Mouse (Mus musculus): ENCODE results near the gene Magt1.
A peak's percentile ranks its signal among the peaks of the same experiment; 100 is the strongest.
"Not testable (repeated sequence)": the region's sequence is repeated elsewhere in the genome, so short reads cannot be mapped to it uniquely, and the experiment has no call there.

Magt1 gene

GRCm38 (mm10) chrX:105946357-105946756 lies 65.3 kb downstream of the Magt1 start:
- no peak for DNase-seq (ENCODE audit: low spot score)

GRCm38 (mm10) chrX:105939245-105939644 lies 72.5 kb downstream of the Magt1 start:
- DNase-seq (ENCODE audit: low spot score), result no peak

DNA sequence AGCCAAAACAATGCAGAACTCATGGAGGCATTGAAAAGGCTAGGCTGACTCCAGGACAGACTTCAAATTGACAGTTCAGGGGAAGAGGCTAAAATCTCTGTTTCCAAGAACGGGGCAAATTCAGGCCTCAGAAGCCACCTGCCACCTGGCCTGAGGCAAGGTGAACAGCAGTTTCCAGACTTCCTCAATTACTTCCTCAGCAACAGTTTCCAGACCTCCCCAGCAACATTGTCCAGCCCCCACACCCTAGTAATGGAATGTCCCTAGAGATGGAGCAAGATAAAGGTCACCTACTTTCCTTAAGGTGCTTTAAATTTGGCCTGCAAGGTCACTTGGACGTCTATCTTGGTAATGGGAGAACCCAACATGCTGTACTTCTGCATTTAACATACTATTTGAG lies 74.0 kb downstream of the Magt1 start:
- DNase-seq (ENCODE audit: low spot score), result no peak

DNA sequence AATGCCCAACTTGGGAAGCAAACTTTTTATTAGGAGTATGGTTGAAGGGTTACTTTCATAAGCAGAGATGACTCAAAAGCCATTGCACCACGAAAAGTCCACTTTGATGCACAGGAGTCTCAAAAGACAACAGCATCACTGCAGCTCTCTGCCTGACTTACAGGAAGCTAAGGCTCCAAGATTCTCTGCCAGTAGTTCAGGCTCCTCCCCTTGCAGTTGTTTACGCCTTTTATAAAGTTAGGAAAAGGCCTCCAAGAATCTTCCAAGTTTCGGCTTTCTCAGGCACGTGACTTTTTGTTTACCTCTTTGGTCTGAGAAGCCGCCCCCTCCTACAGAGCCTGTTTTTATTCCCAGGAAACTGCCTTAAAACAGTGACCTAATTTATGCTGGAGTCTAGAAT lies 77.4 kb downstream of the Magt1 start:
- no peak for DNase-seq (ENCODE audit: low spot score)

- DNase-seq (ENCODE audit: low spot score), result no peak
Observed at GRCm38 (mm10) chrX:105929478-105930038, 82.1 kb downstream of the Magt1 start.

DNA sequence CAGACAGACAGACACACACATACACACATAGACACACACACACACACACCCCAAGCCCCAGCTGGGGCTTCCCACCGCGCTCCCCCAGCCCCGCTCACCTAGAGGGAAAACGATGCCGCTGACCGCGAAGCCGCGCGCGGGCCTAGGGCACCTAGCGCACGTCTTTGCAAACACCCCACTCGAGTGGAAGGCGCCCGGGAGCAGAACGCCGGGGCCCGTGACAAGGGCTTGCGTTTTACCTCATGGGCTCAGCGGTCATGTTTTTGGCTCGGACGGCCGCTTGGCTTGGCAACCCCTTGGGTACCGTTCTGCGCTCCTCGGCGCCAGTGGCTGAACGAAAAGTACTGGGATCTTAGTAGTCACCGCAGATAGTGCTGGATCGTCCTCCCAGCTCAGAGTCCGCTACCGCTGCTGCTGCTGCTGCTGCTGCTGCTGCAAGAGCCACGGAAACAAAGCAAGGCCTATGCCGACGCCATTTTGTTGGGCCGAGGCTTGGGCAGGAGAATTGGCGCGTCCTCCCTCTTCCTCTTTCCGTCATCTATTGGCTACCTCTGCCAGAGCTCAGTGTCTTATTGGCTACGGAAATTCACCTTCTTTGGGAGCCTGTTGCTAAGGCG lies 82.7 kb downstream of the Magt1 start, which contains the start of gene Atrx:
TSS of gene Atrx (minus strand) at position 543 of the 617 bp plus-strand sequence.
- DNase-seq (ENCODE audit: low spot score), result peak; percentile 79

GRCm38 (mm10) chrX:105927941-105928860 lies 83.5 kb downstream of the Magt1 start:
- no peak for DNase-seq (ENCODE audit: low spot score)

GRCm38 (mm10) chrX:105926121-105926735 lies 85.5 kb downstream of the Magt1 start:
- peak; percentile 61 for DNase-seq (ENCODE audit: low spot score)

- no peak for DNase-seq (ENCODE audit: low spot score)
Observed at GRCm38 (mm10) chrX:105924326-105925070, 87.2 kb downstream of the Magt1 start.

DNA sequence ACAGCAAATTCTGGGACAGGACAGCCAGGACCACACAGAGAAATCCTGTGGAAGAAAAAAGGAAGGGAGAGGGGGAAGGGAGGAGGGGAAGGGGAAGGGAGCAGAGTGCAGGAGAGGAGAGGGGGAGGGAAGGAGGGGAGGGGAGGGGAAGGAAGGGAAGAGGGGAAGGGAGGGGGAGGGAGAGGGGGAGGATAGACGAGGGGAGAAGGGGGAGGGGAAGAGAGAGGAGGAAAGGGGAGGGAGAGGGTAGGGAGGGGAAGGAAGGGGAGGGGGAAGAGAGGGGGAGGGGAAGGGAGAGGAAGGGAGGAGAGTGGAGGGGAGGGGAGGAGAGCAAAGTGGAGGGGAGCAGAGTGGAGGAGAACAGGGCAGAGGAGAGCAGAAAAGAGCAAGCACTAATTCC lies 87.8 kb downstream of the Magt1 start:
- DNase-seq (ENCODE audit: low spot score), result no peak

DNA sequence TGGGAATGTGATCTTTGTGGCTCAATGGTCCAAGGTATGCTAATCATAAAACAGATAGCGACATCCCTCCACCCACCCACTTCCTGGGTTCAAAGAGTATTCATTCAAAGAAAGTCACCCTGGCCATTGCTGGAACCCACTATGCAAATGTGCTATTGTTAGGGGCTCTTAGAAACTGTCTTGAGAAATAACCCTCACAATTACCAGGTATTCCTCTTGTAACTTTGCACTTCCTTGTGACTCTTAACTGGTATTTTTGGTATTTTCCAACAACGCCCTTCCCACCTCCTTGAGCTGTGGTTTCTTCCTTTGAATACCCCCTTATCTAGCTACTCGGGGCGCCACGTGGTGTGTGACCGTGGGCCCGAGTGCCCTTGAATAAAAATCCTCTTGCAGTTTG lies 88.7 kb downstream of the Magt1 start:
- DNase-seq (ENCODE audit: low spot score), result not testable (repeated sequence)

DNA sequence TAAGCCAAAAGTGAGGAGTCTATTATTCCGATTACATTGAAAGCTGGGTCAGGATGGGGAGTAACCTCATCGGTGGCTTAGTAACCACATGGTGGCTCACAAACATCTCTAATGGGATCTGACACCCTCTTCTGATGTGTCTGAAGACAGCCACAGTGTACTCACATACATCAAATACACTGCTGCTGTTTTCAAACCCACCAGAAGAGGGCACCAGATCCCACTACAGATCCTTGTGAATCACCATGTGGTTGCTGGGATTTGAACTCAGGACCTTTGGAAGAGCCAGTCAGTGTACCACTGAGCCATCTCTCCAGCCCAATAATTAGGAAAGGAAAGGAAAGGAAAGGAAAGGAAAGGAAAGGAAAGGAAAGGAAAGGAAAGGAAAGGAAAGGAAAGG lies 90.3 kb downstream of the Magt1 start:
- DNase-seq (ENCODE audit: low spot score), result peak; percentile 51

Measured in T-cell, adult 2 months (primary cell).